Mouse (Mus musculus) left cerebral cortex, adult 2 months (tissue): Measurements from ENCODE around the gene Mpig6b. TPM values are rescaled to one million over a fixed set of nuclear protein-coding genes. Genes with fewer than 3 reads are reported as not detected.

ENCODE experiments used
- DNase-seq, 2 experiments: peaks; one replicate each; pipeline ENCODE4 v3.0.0; 2021 to 2022; ENCODE audit warnings: low spot score in 2 of 2, mixed read lengths in 1 of 2; ENCODE audit errors: extremely low spot score in 1 of 2
- H3K27ac ChIP-seq: fragments of 200-600 bp; 2 replicates; pipeline ENCODE4 v1.8.1; 2022
- H3K4me3 ChIP-seq: fragments of 200-600 bp; 2 replicates; pipeline ENCODE4 v1.8.1; 2022
- CTCF ChIP-seq: fragments of 200-600 bp; IDR thresholded peaks from 2 replicates; pipeline ENCODE4 v1.8.1; 2022; ENCODE audit warnings: antibody characterized with exemption, mild to moderate bottlenecking, moderate library complexity
- intact Hi-C: fragments of 180-260 bp; cut with DNase I; formaldehyde crosslinking; loops from one replicate; pipeline ENCODE4 v1.15.1; 2025
- long read RNA-seq, 2 experiments: library from polyadenylated mRNA; stranded (forward); transcript quantifications; one replicate each; pipeline ENCODE4 v2.0.0; 2021; ENCODE audit warnings: borderline mapping rate in 2 of 2
- total RNA-seq, 2 experiments: library from RNA; stranded (reverse); gene quantifications; 2 replicates each; pipeline ENCODE4 v1.2.3; 2021

Gene Mpig6b
- not detected for total RNA-seq
- long read RNA-seq, experiment 1 = 0 reads
- long read RNA-seq, experiment 2 = 0 reads

DNA sequence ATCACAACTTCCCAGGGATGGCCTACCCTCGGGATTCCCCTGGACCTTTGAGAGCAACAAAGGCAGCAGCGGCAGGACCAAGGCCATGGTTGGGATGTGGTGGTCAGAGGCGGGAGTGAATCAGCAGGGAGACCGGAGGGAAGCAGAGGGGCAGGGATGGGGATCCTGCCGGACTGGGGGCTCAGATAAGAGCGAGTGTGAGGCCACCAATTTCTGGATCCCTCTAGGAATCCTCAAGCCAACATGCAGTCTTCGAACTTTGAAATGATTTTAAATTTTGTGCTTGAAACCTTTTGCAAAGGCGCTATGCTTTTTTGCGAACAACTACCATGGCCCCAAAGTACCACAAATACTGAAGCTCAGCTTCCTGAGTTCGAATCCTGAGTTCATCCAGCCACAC, at the start of gene Mpig6b:
Gene Mpig6b (minus strand): TSS at position 101 of the 400 bp plus-strand sequence.
- DNase-seq = no peak
- Histone ChIP-seq H3K4me3 (no peak within 1 kb of the TSS), H3K27ac (no peak within 1 kb of the TSS)
- intact Hi-C loops = no loop called here
- no peak for TF ChIP-seq CTCF

DNA sequence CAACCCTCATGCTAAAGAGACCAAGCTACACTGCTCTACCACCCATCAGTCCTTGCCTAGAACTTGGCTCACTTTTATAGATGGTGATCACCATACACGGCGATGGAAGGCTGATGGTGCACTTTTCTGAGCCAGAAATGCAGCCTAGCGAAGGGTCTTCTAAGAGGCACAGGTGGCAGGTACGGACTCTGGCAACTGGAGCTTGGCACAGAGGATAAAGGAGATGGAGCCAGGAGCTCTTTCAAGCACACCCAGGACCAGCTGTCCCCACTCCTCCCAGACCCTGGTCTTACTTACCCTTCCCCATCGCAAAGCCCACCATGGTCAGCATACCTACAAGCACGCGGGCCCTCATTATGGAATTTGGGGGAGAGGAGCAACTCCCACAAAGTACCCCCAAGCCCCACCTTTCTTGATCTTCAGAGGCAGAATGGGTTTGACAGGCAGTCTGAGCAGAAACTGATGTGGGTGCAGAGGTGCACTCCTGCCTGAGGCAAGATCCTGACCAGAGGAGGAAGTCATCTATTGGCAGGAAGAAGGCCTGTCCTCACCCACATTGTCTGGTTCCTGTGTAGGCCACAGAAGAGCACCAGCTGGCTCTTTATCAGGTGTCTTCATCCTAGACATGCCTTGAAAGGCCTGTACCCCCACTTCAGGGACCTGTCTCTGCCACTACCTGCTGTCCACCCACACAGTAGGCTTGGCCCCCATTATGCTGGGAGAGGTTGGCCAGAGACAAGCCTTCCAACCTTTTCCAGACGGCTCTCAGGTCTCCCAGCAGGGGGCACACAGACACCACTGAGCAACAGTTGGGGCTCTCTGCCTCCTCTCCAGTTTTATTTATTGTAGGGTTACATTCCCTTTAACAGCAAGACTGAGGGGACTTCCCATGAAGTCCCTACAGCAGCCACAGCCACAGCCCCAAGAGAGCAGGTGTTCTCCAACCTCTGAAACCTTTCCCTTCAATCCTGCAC, 49.3 kb upstream of the Mpig6b start, which contains the start of gene Ly6g5b:
Gene Ly6g5b (minus strand): TSS at position 383 of the 974 bp plus-strand sequence.
- TF ChIP-seq CTCF = peak; percentile 40
- Histone ChIP-seq H3K4me3 (no peak within 1 kb of the TSS), H3K27ac (no peak within 1 kb of the TSS)
- intact Hi-C loops = no loop called here
- no peak for DNase-seq

DNA sequence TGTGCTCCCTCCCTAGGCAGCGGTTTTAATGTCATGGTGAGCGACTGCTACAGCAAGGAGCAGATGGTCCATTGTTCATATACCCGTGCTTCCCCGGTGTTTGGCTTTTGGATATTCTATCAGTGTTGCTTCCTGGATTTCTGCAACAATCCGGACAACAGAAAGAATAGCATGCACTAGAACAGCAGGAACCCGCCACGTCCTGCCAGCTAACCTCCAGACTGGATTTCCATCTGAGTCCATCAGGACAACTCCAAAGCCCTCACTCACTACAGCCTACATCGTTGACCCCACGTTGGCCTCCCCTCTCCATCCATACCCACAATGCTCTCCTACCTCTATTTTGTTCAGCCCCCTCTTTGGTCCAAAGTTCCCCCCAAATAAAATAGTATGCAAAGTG, 45.8 kb upstream of the Mpig6b start:
- intact Hi-C loops = no loop called here
- TF ChIP-seq CTCF = no peak
- H3K4me3 ChIP-seq = no peak overlapping the region
- no peak for DNase-seq
- no peak overlapping the region for H3K27ac ChIP-seq

DNA sequence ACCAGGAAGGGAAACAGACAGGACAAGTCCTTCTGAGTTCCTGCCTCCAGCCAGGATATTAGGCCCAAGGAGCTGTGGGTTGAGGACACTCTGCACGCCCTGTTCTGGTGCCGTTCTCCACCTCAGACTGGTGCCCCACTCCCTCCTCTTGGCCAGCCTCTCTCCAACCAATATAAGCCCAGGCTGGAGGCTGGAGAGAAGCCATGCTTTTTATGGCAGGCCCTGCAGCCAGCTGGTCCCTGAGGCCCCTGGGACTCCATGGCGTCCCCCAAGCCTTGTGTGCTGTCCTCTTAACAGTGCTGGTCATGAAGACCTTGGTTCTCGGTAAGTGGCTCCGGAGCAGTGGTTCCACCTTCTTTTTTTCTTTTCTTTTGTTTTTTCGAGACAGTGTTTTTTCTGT, 42.1 kb upstream of the Mpig6b start, which contains the start of gene Ly6g5c:
Gene Ly6g5c (plus strand): TSS at position 183 of the 400 bp plus-strand sequence.
- no peak within 1 kb of the TSS for H3K4me3 ChIP-seq
- no peak within 1 kb of the TSS for H3K27ac ChIP-seq
- intact Hi-C loops = no loop called here
- TF ChIP-seq CTCF = no peak
- DNase-seq = no peak

DNA sequence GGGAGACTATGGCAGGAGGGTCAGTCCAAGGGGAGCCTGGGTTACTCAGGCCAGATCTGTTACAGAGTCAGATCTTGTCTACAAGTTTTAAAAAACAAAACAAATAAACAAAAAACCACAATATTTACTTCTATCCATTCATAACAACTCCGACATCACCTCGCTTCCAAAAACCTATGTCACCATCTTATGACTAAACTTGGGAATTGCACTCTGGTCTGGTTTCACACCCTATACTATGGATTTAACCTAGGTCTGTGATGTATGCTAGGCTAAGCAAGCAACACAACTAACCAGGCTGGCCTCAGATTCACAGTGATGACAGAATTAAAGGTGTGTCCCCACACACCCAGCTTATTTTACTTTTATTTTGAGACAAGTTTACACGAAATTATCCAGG, 40.5 kb upstream of the Mpig6b start:
- TF ChIP-seq CTCF = peak; percentile 25
- Histone ChIP-seq H3K4me3 (no peak overlapping the region), H3K27ac (no peak overlapping the region)
- intact Hi-C loops = loop anchor here (1.0 kb wide), 1 partner anchor 85 kb away; no protein-coding TSS in a partner anchor
- DNase-seq = no peak

DNA sequence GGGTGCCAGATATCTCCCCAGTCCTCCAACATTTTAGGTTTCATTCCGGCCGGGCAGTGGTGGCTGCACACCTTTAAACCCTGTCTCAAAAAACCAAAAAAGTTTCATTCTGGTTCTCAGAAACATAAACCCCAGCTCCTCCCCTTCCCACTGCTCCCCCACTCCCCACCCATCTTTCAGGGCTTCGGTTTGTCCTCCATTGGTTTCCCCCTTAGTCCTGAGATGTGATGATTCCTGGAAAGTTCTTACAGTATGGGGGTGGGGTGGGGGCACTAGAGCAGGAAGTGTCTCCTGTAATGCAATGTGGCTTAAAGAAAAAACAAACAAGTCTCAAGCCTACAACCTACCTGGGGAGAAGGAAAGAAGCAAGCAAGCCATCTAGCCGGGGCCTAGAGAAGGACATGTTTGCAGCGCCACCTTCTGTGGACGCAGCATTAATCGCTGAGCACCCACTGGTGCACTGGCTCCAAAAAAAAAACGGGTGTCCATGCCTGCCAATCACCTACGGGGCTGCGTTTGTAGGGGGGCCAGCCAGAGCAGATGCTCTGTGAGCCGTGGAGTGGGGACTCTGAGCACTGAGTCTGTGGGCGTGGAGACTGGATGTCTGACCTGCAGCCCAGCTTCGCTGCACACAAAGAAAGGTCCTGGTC, 39.9 kb upstream of the Mpig6b start:
- H3K27ac ChIP-seq = no peak overlapping the region
- DNase-seq = no peak
- intact Hi-C loops = loop anchor here (1.0 kb wide), 1 partner anchor 85 kb away; no protein-coding TSS in a partner anchor

DNA sequence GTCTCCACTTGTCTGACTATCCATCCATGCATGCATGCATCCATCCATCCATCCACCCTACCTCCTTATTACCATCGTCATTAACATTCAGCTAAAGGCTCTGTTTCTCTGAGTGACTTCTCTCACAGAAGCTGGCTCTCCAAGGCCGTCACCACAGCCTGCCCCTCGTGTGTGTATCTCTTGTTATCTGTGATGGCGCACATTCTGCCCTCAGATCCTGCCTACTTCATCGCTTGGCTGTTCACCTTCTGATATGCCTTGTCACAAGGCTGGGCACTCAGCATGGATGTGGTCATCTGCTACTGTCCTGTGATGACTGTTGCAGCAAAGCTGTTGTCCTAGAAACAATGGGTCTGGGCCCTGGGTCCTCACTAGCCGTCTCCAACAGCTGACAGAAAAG, 38.8 kb upstream of the Mpig6b start:
- DNase-seq = no peak
- intact Hi-C loops = no loop called here
- no peak for TF ChIP-seq CTCF

More for the DNA sequence above, 39.9 kb upstream of the Mpig6b start:
- no peak overlapping the region for H3K4me3 ChIP-seq
- TF ChIP-seq CTCF = peak; percentile 54

DNA sequence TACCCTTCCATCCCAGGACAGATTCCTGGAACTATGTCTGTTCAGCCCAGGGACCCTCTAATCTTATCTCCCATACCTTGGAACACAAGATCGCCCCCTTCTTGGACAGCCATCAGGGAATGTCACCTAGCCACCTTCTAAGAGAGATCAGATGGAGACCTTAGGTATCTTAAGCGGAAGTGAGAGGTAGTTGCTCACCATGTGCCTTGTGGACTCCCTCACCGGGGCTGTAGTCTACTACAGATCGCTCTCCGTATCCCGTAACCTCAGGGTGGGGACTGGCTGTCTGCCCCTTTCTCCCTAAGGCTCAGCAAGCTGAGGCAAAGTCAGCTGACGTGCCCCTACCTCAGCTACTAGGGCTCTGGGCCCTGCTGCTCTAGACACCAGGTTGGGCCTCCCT, 38.1 kb upstream of the Mpig6b start:
- DNase-seq = no peak
- no peak for TF ChIP-seq CTCF
- Histone ChIP-seq H3K4me3 (no peak overlapping the region), H3K27ac (no peak overlapping the region)
- intact Hi-C loops = no loop called here

More for the DNA sequence above, 38.8 kb upstream of the Mpig6b start:
- no peak overlapping the region for H3K4me3 ChIP-seq
- H3K27ac ChIP-seq = no peak overlapping the region

DNA sequence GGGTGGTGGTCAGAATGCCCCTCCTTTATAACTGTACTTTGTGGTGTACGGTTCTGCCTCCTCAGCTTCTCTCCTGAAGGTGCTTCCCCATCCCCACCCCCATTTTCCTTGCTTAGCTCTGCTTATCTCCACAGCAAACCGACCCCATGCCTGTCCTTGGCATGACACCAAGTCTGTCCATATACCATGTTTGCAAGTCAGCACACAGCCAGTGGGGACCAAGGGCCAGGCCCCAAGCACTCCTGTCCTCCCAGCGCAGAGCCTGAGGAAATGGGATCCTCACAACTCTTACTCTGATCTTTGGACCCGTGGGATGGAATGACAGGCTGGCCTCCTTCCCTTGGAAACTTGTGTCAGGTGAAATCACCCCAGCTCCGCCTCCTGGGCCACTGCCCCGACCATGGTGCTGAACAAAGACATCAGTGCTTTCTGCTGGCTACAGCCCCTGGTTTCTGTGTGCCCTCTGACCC, 37.3 kb upstream of the Mpig6b start:
- DNase-seq = no peak

DNA sequence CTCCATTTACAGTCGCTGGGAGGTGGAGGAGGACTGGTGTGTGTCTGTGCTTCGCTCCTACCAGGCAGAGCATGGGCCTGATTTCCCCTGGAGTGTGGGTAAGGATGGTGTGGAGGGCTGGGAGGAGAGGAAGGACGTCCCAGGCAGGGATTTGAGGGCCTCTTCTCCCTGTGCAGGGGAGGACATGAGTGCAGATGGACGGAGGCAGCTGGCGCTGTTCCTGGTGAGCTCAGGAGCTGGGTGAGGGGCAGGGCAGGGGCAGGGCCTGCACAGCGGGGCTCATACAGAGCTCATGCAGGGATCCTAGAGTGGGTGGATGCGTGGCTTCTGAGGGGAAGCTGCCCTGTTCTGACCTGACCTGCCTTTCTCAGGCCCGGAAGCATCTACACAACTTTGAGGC, 36.3 kb upstream of the Mpig6b start:
- H3K4me3 ChIP-seq = no peak overlapping the region
- H3K27ac ChIP-seq = no peak overlapping the region
- no peak for TF ChIP-seq CTCF
- no peak for DNase-seq
- intact Hi-C loops = no loop called here

More for the DNA sequence above, 37.3 kb upstream of the Mpig6b start:
- intact Hi-C loops = no loop called here
- TF ChIP-seq CTCF = no peak
- no peak overlapping the region for H3K27ac ChIP-seq
- H3K4me3 ChIP-seq = no peak overlapping the region

DNA sequence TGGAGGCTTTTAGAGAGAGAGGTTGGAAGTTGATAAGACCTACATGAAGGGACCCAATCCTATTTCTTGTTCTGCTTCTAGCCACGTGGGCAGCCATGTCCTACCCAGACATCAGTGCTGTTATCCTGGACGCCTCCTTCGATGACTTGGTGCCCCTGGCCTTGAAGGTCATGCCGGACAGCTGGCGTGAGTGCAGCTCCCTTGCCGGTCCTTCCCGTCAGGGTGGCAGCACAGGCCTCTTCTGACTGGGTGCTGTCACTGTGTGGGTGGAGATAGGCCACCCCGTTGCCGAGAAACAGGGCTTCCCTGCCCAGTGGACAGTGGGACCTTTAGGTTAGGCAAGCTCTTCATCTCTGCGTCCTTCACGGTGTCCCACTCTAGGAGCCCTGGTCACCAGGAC, 35.2 kb upstream of the Mpig6b start:
- intact Hi-C loops = no loop called here
- H3K4me3 ChIP-seq = no peak overlapping the region
- TF ChIP-seq CTCF = no peak
- no peak for DNase-seq
- no peak overlapping the region for H3K27ac ChIP-seq
